Mouse (Mus musculus): ENCODE data around the gene Cuedc1.

Cuedc1 gene

GRCm38 (mm10) chr11:88233528-88234427 is 135.9 kb downstream of the Cuedc1 start:
- TF ChIP-seq GATA4 (IDR thresholded peaks at IDR 0.05; ENCODE audit: insufficient replicate concordance, low read length) = no peak; the same call in 1 of the 2 replicates

DNA sequence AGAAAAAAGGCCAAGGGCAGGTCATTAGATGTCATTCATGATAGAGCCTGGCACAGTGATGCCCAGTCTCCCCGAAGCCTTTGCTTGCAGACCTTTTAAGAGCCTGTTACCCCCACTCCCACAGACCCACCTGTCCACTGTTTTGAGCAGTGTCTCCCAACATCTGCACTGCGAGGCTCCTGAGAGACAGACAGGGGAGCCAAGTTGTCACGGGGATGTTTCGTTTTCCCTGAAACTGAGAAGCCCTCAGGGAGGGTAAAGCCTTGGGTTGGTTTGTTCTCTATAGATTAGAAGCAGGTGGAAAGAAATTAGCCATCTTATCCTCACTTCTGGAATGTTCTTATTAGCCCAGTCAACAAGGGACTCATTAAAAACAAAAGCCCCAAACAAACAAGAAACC is 136.9 kb downstream of the Cuedc1 start:
- TF ChIP-seq GATA4 (IDR thresholded peaks at IDR 0.05; ENCODE audit: insufficient replicate concordance, low read length) = no peak

DNA sequence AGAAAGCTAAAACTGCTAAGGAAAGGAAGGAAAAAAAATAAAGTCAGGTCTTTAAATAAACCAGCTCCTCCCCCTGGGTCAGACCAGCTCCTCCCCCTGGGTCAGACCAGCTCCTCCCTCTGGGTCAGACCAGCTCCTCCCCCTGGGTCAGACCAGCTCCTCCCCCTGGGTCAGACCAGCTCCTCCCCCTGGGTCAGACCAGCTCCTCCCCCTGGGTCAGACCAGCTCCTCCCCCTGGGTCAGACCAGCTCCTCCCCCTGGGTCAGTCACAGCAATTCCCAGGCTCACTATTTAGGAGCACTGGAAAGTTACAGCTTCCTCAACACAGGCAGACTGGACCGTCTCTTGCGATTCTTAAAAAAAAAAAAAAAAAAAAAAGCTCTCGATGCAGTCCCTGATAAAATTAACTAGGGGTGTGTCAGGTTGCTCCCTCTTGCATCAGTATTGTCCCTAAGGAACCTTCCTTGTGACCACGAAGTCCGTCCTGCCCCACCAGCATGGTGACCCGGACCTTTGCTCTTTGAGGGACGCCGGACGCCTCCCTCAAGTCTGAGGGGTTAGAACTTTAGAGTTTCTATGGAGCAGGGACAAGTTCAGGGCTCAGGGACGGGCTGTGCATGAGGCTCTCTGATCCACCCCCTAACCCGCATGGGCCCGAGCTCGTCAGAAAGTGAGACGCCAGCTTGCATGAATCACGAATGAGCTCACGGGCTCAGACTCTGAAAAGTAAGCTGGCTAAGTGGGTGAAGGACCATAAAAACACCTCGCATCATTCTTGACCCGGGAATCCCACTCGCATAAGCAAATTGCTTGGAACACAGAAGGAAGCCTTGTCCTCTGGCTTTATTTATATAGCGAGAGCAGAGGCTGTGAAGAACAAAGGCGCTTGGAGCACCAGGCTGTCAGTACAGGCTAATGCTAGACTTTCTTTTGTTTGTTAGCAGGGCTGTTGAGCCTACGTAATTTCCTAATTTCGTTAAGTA is 137.7 kb downstream of the Cuedc1 start:
- no peak for TF ChIP-seq GATA4 (IDR thresholded peaks at IDR 0.05; ENCODE audit: insufficient replicate concordance, low read length)

- no peak for TF ChIP-seq GATA4 (IDR thresholded peaks at IDR 0.05; ENCODE audit: insufficient replicate concordance, low read length)
Measured at GRCm38 (mm10) chr11:88240275-88240674, 142.4 kb downstream of the Cuedc1 start.

GRCm38 (mm10) chr11:88240736-88241353 is 143.0 kb downstream of the Cuedc1 start:
- no peak for TF ChIP-seq GATA4 (IDR thresholded peaks at IDR 0.05; ENCODE audit: insufficient replicate concordance, low read length)

DNA sequence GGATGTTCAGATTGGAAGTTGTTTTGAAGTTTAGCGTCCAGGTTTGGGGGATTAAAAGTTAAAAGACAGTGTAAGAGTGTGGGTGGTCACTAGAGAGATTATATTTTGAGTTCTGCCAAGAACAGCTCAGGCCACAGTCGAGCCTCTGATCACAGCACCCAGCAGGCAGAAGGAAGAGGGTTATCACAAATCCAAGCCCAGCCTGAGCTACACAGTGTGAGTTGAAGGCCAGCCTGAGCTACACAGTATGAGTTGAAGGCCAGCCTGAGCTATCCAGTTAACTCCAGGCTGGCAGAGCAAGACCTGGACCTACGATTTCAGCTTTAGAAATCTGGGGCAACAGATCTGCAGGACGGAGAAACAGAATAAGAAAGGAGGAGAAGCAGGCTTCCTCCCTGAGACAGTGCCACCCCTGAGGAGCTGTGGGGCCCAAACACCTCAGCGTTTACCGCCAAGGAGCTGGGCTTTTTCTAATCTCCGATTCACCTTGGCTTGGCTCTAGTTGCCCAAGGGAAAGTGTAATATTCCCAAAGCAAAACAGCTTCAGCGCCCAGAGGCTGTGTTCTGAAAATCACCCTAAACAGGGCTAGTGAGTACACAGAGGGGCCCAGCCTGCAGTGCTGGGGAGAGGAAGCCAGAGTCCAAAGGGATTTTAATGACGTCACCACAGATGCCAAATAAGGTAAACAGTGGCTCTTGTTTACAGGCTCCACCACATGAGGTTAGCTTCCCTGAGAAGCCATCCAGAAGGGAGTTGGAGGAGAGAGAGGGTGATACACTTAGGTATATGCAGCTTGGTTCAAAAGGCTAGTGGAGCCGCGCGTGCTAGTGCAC is 143.8 kb downstream of the Cuedc1 start:
- no peak for TF ChIP-seq GATA4 (IDR thresholded peaks at IDR 0.05; ENCODE audit: insufficient replicate concordance, low read length)

All from liver, adult (tissue).